Mouse (Mus musculus): ENCODE data around the gene Fam155a.
A peak's percentile ranks its signal among the peaks of the same experiment; 100 is the strongest.

DNA sequence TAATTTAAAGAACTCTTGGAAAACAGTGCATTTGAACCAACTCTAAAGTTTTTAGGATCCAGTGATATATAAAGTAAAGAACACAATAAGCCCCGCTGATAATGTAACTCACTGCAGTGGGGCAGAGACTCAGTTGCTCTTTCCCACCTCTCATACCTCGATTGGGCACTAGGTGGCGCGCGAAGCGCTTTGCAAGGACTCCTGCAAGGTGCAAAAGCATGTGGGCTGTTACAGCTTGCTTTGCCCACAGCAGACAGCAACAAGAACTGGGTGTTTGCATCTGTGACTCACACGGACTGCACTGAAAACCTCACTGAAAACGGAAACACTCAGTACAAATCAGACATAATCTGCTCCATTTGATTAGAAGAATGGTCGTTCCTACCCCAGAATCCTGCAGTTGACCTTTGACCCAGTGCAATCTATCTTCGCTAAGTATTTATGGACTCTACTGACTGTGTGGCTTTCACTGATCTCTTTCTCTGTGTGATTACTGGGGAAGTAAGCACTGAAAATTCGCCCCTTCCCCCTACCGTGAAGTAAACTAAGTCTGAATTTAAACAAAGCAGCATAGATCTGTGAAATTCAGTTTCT lies 537.5 kb downstream of the Fam155a start:
- TF ChIP-seq POLR2A (IDR thresholded peaks at IDR 0.05; ENCODE audit: low read depth, low read length) (no peak), CTCF (IDR thresholded peaks at IDR 0.05; ENCODE audit: extremely low read depth, insufficient read length, insufficient replicate concordance, low read depth, low read length) (peak; percentile 87; the same call in 1 of the 2 replicates)
